Mouse (Mus musculus) thymus, adult 2 months (tissue): ENCODE data around the gene Rab3il1. TPM values are rescaled to one million over a fixed set of nuclear protein-coding genes. Genes with fewer than 3 reads are reported as not detected.
A peak's percentile ranks its signal among the peaks of the same experiment; 100 is the strongest.

ENCODE experiments used
- DNase-seq: peaks from one replicate; pipeline ENCODE4 v3.0.0; 2021
- H3K27ac ChIP-seq: fragments of 200-500 bp; 2 replicates; pipeline ENCODE4 v1.5.1; 2012; ENCODE audit warnings: low read length, control low read depth; ENCODE audit not compliant: control insufficient read depth, insufficient read depth
- H3K27me3 ChIP-seq: fragments of 200-500 bp; 2 replicates; pipeline ENCODE4 v1.6.1; 2012; ENCODE audit warnings: mild to moderate bottlenecking, low read length, moderate library complexity, mixed read lengths; ENCODE audit not compliant: control insufficient read depth, insufficient read depth
- H3K36me3 ChIP-seq: fragments of 200-500 bp; 2 replicates; pipeline ENCODE4 v1.6.1; 2012; ENCODE audit warnings: mild to moderate bottlenecking, low read length, moderate library complexity; ENCODE audit not compliant: control insufficient read depth, insufficient read depth
- H3K4me1 ChIP-seq: fragments of 200-500 bp; replicated peaks from 2 replicates; pipeline ENCODE4 v1.6.1; 2012; ENCODE audit warnings: low read length; ENCODE audit not compliant: control insufficient read depth, insufficient read depth
- H3K4me3 ChIP-seq: fragments of 200-500 bp; 2 replicates; pipeline ENCODE4 v1.5.1; 2012; ENCODE audit warnings: mild to moderate bottlenecking, low read length, control low read depth, moderate library complexity; ENCODE audit not compliant: control insufficient read depth, insufficient read depth
- CTCF ChIP-seq: fragments of 200-500 bp; IDR thresholded peaks from 2 replicates; pipeline ENCODE4 v1.5.1; 2012; ENCODE audit warnings: mild to moderate bottlenecking, control low read depth, low read length, moderate library complexity, borderline replicate concordance; ENCODE audit not compliant: control insufficient read depth, poor library complexity, insufficient read depth; ENCODE audit errors: extremely low read depth
- POLR2A ChIP-seq: fragments of 200-500 bp; IDR thresholded peaks from 2 replicates; pipeline ENCODE4 v1.6.1; 2012; ENCODE audit warnings: mild to moderate bottlenecking, low read length, control low read depth, moderate library complexity; ENCODE audit not compliant: control insufficient read depth, poor library complexity, insufficient read depth; ENCODE audit errors: extremely low read depth
- WGBS: fragments of 180-500 bp; shearing (Covaris S2); methylation state at CpG from one replicate; pipeline ENCODE4 v1.1.7; 2018; 5-methylcytosine and 5-hydroxymethylcytosine counted together
- polyA plus RNA-seq: library from polyadenylated mRNA; depleted of rRNA; stranded (reverse); fragments of >200 nt; gene quantifications from 2 replicates; pipeline ENCODE4 v1.2.3, GENCODE M21; 2012

The Rab3il1 gene
- polyA plus RNA-seq, 1 experiment = 15.7 TPM

DNA sequence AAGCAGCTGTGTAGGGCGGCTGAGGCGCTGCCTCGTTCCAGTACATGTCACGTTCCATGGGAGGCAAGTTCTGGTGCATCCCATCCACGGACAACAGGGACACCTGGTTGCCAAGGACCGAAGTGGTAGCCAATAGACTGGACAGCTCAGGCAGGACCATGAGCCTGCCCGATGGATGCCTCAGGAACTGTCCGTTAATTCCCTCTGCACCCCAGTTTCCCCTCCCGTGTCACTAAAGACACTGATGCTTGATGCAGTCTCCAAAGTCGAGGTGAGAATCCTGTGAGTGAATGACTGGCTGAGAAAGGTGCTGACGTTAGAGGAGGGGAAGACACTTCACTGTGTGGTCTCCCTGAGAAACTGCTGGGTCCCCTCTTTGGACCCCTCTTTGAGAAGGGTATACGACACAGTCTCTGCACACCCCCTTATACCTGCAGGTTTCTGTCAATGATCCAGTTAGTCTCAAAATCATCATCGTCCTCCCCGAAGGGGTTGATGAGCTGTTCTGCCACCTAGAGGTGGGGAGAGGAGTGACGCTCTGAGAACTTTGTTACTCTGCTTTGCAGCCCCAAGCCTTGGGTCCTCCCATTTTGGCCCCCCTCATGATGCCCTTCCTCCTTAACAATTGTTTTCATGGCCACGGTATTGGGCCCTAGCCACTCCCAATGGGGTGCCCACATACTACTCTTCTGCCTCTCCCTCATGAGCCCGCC is 12.1 kb upstream of the Rab3il1 start:
- peaks cover 15% of the 10 kb centered on the region for H3K4me1 ChIP-seq
- no peak overlapping the region for H3K4me3 ChIP-seq
- DNase-seq = peak; percentile 52
- TF ChIP-seq POLR2A (no peak), CTCF (peak; percentile 16; the same call in 1 of the 2 replicates)
- H3K36me3 ChIP-seq = peaks cover 18% of the 10 kb centered on the region
- WGBS = 61% methylated on average over 17 of the region's 17 CpGs
- no peaks in the 10 kb centered on the region for H3K27me3 ChIP-seq
- no peak overlapping the region for H3K27ac ChIP-seq

GRCm38 (mm10) chr19:9989884-9990256 is 11.6 kb upstream of the Rab3il1 start:
- no peaks in the 10 kb centered on the region for H3K27me3 ChIP-seq
- no peak overlapping the region for H3K4me3 ChIP-seq
- no peak for TF ChIP-seq POLR2A
- H3K4me1 ChIP-seq = peaks cover 11% of the 10 kb centered on the region
- no peak overlapping the region for H3K27ac ChIP-seq
- DNase-seq = no peak
- H3K36me3 ChIP-seq = peaks cover 13% of the 10 kb centered on the region

DNA sequence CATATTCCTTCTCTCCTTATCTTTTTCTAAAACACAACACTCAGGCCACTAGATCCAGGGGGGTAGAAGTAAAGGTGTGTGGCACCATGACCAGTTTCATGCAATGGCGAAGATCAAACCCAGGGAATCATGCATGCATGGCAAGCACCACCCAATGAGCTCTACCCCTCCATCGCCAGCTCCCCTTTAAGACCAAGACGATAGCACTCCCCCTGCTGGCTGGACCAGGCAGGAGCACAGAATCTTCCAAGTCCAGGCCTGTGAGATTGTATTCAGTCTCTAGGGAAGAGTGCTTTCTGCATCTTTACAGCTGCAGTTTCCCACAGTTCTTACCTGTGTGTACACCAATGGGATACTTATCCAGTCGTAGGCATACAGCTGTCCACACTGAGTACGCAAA is 10.2 kb upstream of the Rab3il1 start:
- TF ChIP-seq CTCF (peak; percentile 87; the same call in 1 of the 2 replicates), POLR2A (no peak)
- Histone ChIP-seq H3K27ac (no peak overlapping the region), H3K27me3 (no peaks in the 10 kb centered on the region), H3K4me1 (peaks cover 11% of the 10 kb centered on the region), H3K4me3 (no peak overlapping the region), H3K36me3 (no peaks in the 10 kb centered on the region; the same call in 1 of the 2 replicates)
- 26% methylated on average over 5 of the region's 5 CpGs for WGBS
- peak; percentile 84 for DNase-seq

DNA sequence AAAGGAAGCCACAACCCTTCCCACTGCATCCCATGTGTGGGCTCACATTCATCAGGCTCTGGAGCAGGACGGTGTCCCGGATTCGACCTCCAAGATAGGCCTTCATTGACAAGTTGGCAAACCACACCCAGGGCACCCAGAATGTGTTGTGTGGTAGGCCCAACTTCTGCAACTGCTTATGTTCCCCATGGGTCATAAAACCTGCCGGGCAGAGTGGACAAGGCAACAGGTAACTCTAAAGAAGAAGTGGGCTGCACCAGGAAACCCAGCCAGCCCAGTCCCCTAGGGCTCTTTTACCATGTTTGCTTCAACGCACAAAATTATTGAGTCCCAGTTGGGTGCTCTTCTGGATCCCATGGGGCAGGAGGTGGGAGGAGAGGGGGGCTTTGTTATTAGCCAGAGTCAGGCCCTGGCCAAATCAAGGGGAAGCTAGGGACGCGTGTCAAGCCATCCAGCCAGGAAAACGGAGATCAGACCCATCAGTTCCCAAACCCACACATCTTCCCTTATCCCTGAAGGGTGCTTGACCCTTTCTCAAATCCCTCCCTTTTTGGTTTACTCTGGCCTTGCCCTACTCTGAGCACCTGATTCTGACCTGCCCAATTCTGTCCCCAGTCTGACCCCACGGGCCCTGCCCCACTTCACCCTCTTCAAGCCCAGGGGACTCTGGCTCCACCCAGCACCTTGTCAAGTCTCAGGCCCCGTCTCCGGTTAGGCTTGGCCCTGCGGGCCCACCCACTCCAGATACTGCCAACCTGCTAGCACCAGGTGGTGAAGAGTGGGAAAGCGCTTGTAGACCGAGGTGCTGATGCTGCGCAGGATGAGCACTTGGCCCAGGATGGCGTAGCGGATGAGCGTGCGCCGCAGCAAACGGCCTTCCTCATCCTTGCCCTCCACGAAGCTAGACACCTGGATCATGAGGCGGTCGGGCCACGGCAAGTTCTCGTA is 9.2 kb upstream of the Rab3il1 start:
- Histone ChIP-seq H3K27me3 (no peaks in the 10 kb centered on the region), H3K4me3 (no peak overlapping the region), H3K36me3 (no peaks in the 10 kb centered on the region), H3K27ac (no peak overlapping the region), H3K4me1 (peaks cover 10% of the 10 kb centered on the region)
- TF ChIP-seq POLR2A (no peak), CTCF (no peak)
- no peak for DNase-seq
- WGBS = 66% methylated on average over 26 of the region's 26 CpGs

DNA sequence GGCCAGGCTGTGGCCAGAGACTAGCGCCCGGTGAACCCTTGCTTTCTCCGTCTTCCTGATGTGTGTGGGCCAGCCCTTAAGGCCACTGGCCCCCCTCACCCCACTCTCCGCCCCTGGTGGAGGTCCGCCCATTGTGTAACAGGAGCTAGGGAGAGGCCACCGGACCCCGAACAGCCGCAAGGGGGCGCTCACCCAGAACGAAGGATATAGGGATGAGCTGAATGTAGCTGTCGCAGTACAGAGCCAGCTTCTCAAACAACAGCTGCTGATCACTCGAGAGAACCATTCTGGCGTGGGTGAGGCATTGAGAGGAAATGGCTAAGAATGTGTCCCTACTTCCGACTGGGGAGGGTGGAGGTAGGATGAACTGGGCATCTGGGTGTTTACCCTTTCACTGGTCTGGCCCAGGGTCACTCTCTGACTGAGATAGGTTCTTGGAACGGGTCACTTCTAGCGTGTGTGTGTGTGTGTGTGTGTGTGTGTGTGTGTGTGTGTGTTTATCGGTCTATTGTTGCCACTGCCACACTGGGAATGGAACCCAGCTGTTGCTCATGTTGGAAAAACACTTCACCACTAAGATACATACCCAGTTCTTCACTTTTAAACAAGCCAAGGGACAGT is 8.3 kb upstream of the Rab3il1 start:
- 14% methylated on average over 17 of the region's 17 CpGs for WGBS
- DNase-seq = peak; percentile 85
- H3K36me3 ChIP-seq = no peaks in the 10 kb centered on the region
- no peaks in the 10 kb centered on the region for H3K27me3 ChIP-seq
- H3K4me3 ChIP-seq = no peak overlapping the region
- peaks cover 7% of the 10 kb centered on the region for H3K4me1 ChIP-seq
- TF ChIP-seq POLR2A (no peak), CTCF (peak; percentile 87)
- no peak overlapping the region for H3K27ac ChIP-seq
